Mouse (Mus musculus): ENCODE measurements around the gene Col6a1. TPM values are rescaled to one million over a fixed set of nuclear protein-coding genes. Genes with fewer than 3 reads are reported as not detected.

Gene Col6a1
- total RNA-seq, 2 experiments from 2014 or later, result 83.0 to 93.0 TPM

GRCm38 (mm10) chr10:76726866-76727265 is 898 bp upstream of the Col6a1 start:
- no peak for DNase-seq (ENCODE audit: low spot score)
- intact Hi-C loops (cut with DNase I), result no loop called here

- intact Hi-C loops (cut with DNase I), result no loop called here
- DNase-seq (ENCODE audit: low spot score), result no peak
Observed at GRCm38 (mm10) chr10:76725097-76725496, 871 bp downstream of the Col6a1 start.

GRCm38 (mm10) chr10:76724231-76724736 is 1.7 kb downstream of the Col6a1 start:
- no peak for DNase-seq (ENCODE audit: low spot score)

GRCm38 (mm10) chr10:76722751-76723450 is 3.1 kb downstream of the Col6a1 start:
- no peak for DNase-seq (ENCODE audit: low spot score)
- intact Hi-C loops (cut with DNase I), result no loop called here

More at GRCm38 (mm10) chr10:76724231-76724736, 1.7 kb downstream of the Col6a1 start:
- intact Hi-C loops (cut with DNase I), result no loop called here

GRCm38 (mm10) chr10:76721746-76722145 is 4.2 kb downstream of the Col6a1 start:
- intact Hi-C loops (cut with DNase I), result no loop called here

GRCm38 (mm10) chr10:76721216-76721615 is 4.8 kb downstream of the Col6a1 start:
- no peak for DNase-seq (ENCODE audit: low spot score)
- intact Hi-C loops (cut with DNase I), result no loop called here

More at GRCm38 (mm10) chr10:76721746-76722145, 4.2 kb downstream of the Col6a1 start:
- no peak for DNase-seq (ENCODE audit: low spot score)

- intact Hi-C loops (cut with DNase I), result no loop called here
- no peak for DNase-seq (ENCODE audit: low spot score)
Observed at GRCm38 (mm10) chr10:76717631-76718030, 8.3 kb downstream of the Col6a1 start.

GRCm38 (mm10) chr10:76717026-76717425 is 8.9 kb downstream of the Col6a1 start:
- intact Hi-C loops (cut with DNase I), result no loop called here

GRCm38 (mm10) chr10:76714303-76714702 is 11.7 kb downstream of the Col6a1 start:
- no peak for DNase-seq (ENCODE audit: low spot score)
- intact Hi-C loops (cut with DNase I), result no loop called here

More at GRCm38 (mm10) chr10:76717026-76717425, 8.9 kb downstream of the Col6a1 start:
- no peak for DNase-seq (ENCODE audit: low spot score)

GRCm38 (mm10) chr10:76712500-76712899 is 13.5 kb downstream of the Col6a1 start:
- no peak for DNase-seq (ENCODE audit: low spot score)
- intact Hi-C loops (cut with DNase I), result no loop called here

GRCm38 (mm10) chr10:76711331-76711730 is 14.6 kb downstream of the Col6a1 start:
- DNase-seq (ENCODE audit: low spot score), result no peak
- intact Hi-C loops (cut with DNase I), result no loop called here

GRCm38 (mm10) chr10:76708465-76708864 is 17.5 kb downstream of the Col6a1 start:
- no peak for DNase-seq (ENCODE audit: low spot score)
- intact Hi-C loops (cut with DNase I), result no loop called here

GRCm38 (mm10) chr10:76707584-76707983 is 18.4 kb downstream of the Col6a1 start:
- no peak for DNase-seq (ENCODE audit: low spot score)
- intact Hi-C loops (cut with DNase I), result no loop called here

GRCm38 (mm10) chr10:76707001-76707400 is 19.0 kb downstream of the Col6a1 start:
- intact Hi-C loops (cut with DNase I), result no loop called here

GRCm38 (mm10) chr10:76704358-76704757 is 21.6 kb downstream of the Col6a1 start:
- no peak for DNase-seq (ENCODE audit: low spot score)
- intact Hi-C loops (cut with DNase I), result no loop called here

More at GRCm38 (mm10) chr10:76707001-76707400, 19.0 kb downstream of the Col6a1 start:
- no peak for DNase-seq (ENCODE audit: low spot score)

GRCm38 (mm10) chr10:76701446-76701845 is 24.5 kb downstream of the Col6a1 start:
- intact Hi-C loops (cut with DNase I), result no loop called here
- DNase-seq (ENCODE audit: low spot score), result no peak

GRCm38 (mm10) chr10:76699816-76700215 is 26.2 kb downstream of the Col6a1 start:
- intact Hi-C loops (cut with DNase I), result no loop called here
- no peak for DNase-seq (ENCODE audit: low spot score)

- intact Hi-C loops (cut with DNase I), result no loop called here
Observed at GRCm38 (mm10) chr10:76695283-76695885, 30.6 kb downstream of the Col6a1 start.

GRCm38 (mm10) chr10:76694765-76695164 is 31.2 kb downstream of the Col6a1 start:
- DNase-seq (ENCODE audit: low spot score), result peak; percentile 53
- intact Hi-C loops (cut with DNase I), result no loop called here

More at GRCm38 (mm10) chr10:76695283-76695885, 30.6 kb downstream of the Col6a1 start:
- no peak for DNase-seq (ENCODE audit: low spot score)

- DNase-seq (ENCODE audit: low spot score), result no peak
- intact Hi-C loops (cut with DNase I), result no loop called here
Observed at GRCm38 (mm10) chr10:76693446-76693845, 32.5 kb downstream of the Col6a1 start.

- intact Hi-C loops (cut with DNase I), result no loop called here
- no peak for DNase-seq (ENCODE audit: low spot score)
Observed at GRCm38 (mm10) chr10:76685451-76686017, 40.4 kb downstream of the Col6a1 start.

Data from heart, postnatal 25 days (tissue).